Mouse (Mus musculus): Measurements from ENCODE around the gene Stard3.

- TF ChIP-seq CTCF (IDR thresholded peaks at IDR 0.05; ENCODE audit: insufficient read depth, low read length), result no peak
- peak; percentile 85; the same call in 1 of the 2 replicates for TF ChIP-seq POLR2A (IDR thresholded peaks at IDR 0.05; ENCODE audit: borderline replicate concordance, extremely low read depth, low read depth, low read length)
Measured at GRCm38 (mm10) chr11:98412273-98412796, 54.2 kb downstream of the Stard3 start, which contains the start of gene Erbb2.
